Mouse (Mus musculus) embryo, embryonic 11 days (tissue): ENCODE results near the gene 2510009E07Rik.

Experiments
- DNase-seq: peaks from one replicate; pipeline ENCODE4 v3.0.0-alpha.2; 2015

The 2510009E07Rik gene

GRCm38 (mm10) chr16:21634460-21634859 lies 60.0 kb downstream of the 2510009E07Rik start:
- no peak for DNase-seq

- DNase-seq = no peak
These were observed 62.6 kb downstream of the 2510009E07Rik start for GRCm38 (mm10) chr16:21631815-21632222.

- no peak for DNase-seq
These were observed 63.9 kb downstream of the 2510009E07Rik start for GRCm38 (mm10) chr16:21630614-21631013.

- DNase-seq = no peak
These were observed 66.3 kb downstream of the 2510009E07Rik start for GRCm38 (mm10) chr16:21628061-21628591.

GRCm38 (mm10) chr16:21627248-21627647 lies 67.2 kb downstream of the 2510009E07Rik start:
- no peak for DNase-seq

GRCm38 (mm10) chr16:21625784-21626634 lies 68.5 kb downstream of the 2510009E07Rik start:
- DNase-seq = no peak

GRCm38 (mm10) chr16:21620630-21621029 lies 73.8 kb downstream of the 2510009E07Rik start:
- no peak for DNase-seq

GRCm38 (mm10) chr16:21615802-21616201 lies 78.7 kb downstream of the 2510009E07Rik start:
- peak; percentile 54 for DNase-seq

- DNase-seq = no peak
These were observed 84.0 kb downstream of the 2510009E07Rik start for GRCm38 (mm10) chr16:21610473-21610872.

GRCm38 (mm10) chr16:21608176-21608865 lies 86.1 kb downstream of the 2510009E07Rik start:
- DNase-seq = no peak

- DNase-seq = no peak
These were observed 86.8 kb downstream of the 2510009E07Rik start for GRCm38 (mm10) chr16:21607651-21608040.

GRCm38 (mm10) chr16:21607021-21607650 lies 87.3 kb downstream of the 2510009E07Rik start:
- no peak for DNase-seq

- no peak for DNase-seq
These were observed 88.0 kb downstream of the 2510009E07Rik start for GRCm38 (mm10) chr16:21606249-21607020.

- no peak for DNase-seq
These were observed 90.1 kb downstream of the 2510009E07Rik start for GRCm38 (mm10) chr16:21604354-21604753.
